Mouse (Mus musculus): ENCODE data around the gene Fam110a. TPM values are rescaled to one million over a fixed set of nuclear protein-coding genes. Genes with fewer than 3 reads are reported as not detected.
A peak's percentile ranks its signal among the peaks of the same experiment; 100 is the strongest.

The Fam110a gene
- polyA plus RNA-seq, 1 experiment from 2014 or later: 43.4 TPM

- Histone ChIP-seq H3K36me3 (ENCODE audit: control insufficient read depth, insufficient read depth, low read length) (no peaks in the 10 kb centered on the region), H3K4me3 (ENCODE audit: low read length) (no peak overlapping the region), H3K9ac (ENCODE audit: low read depth, low read length) (no peak overlapping the region), H3K27ac (ENCODE audit: low read depth, low read length) (no peak overlapping the region), H3K9me3 (ENCODE audit: control insufficient read depth, low read length) (no peaks in the 10 kb centered on the region), H3K27me3 (replicated peaks; ENCODE audit: control insufficient read depth, insufficient read depth, low read length) (no peaks in the 10 kb centered on the region), H3K4me1 (ENCODE audit: control insufficient read depth, insufficient read depth, low read depth, low read length) (no peaks in the 10 kb centered on the region; the same call in 1 of the 2 replicates), H3K4me2 (ENCODE audit: low read length) (no peak overlapping the region)
- no peak for ATAC-seq
- 61% methylated on average over 2 of the region's 2 CpGs for WGBS
Measured at GRCm38 (mm10) chr2:151988978-151989377, 9.0 kb upstream of the Fam110a start.

- WGBS: 86% methylated on average over 8 of the region's 8 CpGs
- H3K9ac ChIP-seq (ENCODE audit: low read depth, low read length): no peak overlapping the region
- no peak overlapping the region for H3K27ac ChIP-seq (ENCODE audit: low read depth, low read length)
- H3K36me3 ChIP-seq (ENCODE audit: control insufficient read depth, insufficient read depth, low read length): no peaks in the 10 kb centered on the region
- H3K9me3 ChIP-seq (ENCODE audit: control insufficient read depth, low read length): no peaks in the 10 kb centered on the region
- no peaks in the 10 kb centered on the region for H3K27me3 ChIP-seq (replicated peaks; ENCODE audit: control insufficient read depth, insufficient read depth, low read length)
- no peak overlapping the region for H3K4me3 ChIP-seq (ENCODE audit: low read length)
- H3K4me2 ChIP-seq (ENCODE audit: low read length): no peak overlapping the region
- no peak for ATAC-seq
- no peaks in the 10 kb centered on the region; the same call in 1 of the 2 replicates for H3K4me1 ChIP-seq (ENCODE audit: control insufficient read depth, insufficient read depth, low read depth, low read length)
Measured at GRCm38 (mm10) chr2:151986958-151987357, 6.9 kb upstream of the Fam110a start.

GRCm38 (mm10) chr2:151985426-151986172 lies 5.6 kb upstream of the Fam110a start:
- WGBS: 66% methylated on average over 7 of the region's 7 CpGs
- Histone ChIP-seq H3K4me3 (ENCODE audit: low read length) (no peak overlapping the region), H3K9me3 (ENCODE audit: control insufficient read depth, low read length) (no peaks in the 10 kb centered on the region), H3K9ac (ENCODE audit: low read depth, low read length) (no peak overlapping the region), H3K27ac (ENCODE audit: low read depth, low read length) (no peak overlapping the region), H3K4me2 (ENCODE audit: low read length) (no peak overlapping the region), H3K36me3 (ENCODE audit: control insufficient read depth, insufficient read depth, low read length) (no peaks in the 10 kb centered on the region), H3K4me1 (ENCODE audit: control insufficient read depth, insufficient read depth, low read depth, low read length) (peaks cover 2% of the 10 kb centered on the region), H3K27me3 (replicated peaks; ENCODE audit: control insufficient read depth, insufficient read depth, low read length) (no peaks in the 10 kb centered on the region)
- ATAC-seq: no peak

- no peak overlapping the region for H3K4me3 ChIP-seq (ENCODE audit: low read length)
- H3K27me3 ChIP-seq (replicated peaks; ENCODE audit: control insufficient read depth, insufficient read depth, low read length): no peaks in the 10 kb centered on the region
- no peaks in the 10 kb centered on the region for H3K9me3 ChIP-seq (ENCODE audit: control insufficient read depth, low read length)
- H3K27ac ChIP-seq (ENCODE audit: low read depth, low read length): no peak overlapping the region
- peaks cover 14% of the 10 kb centered on the region for H3K4me1 ChIP-seq (ENCODE audit: control insufficient read depth, insufficient read depth, low read depth, low read length)
- 65% methylated on average over 9 of the region's 9 CpGs for WGBS
- no peak overlapping the region for H3K4me2 ChIP-seq (ENCODE audit: low read length)
- no peak overlapping the region for H3K9ac ChIP-seq (ENCODE audit: low read depth, low read length)
- H3K36me3 ChIP-seq (ENCODE audit: control insufficient read depth, insufficient read depth, low read length): no peaks in the 10 kb centered on the region
- no peak for ATAC-seq
Measured at GRCm38 (mm10) chr2:151984019-151984418, 4.0 kb upstream of the Fam110a start.

GRCm38 (mm10) chr2:151982476-151982875 lies 2.5 kb upstream of the Fam110a start:
- H3K27ac ChIP-seq (ENCODE audit: low read depth, low read length): no peak overlapping the region
- no peak for ATAC-seq

GRCm38 (mm10) chr2:151981268-151981667 lies 1.2 kb upstream of the Fam110a start:
- Histone ChIP-seq H3K4me2 (ENCODE audit: low read length) (no peak overlapping the region), H3K9me3 (ENCODE audit: control insufficient read depth, low read length) (no peaks in the 10 kb centered on the region), H3K27ac (ENCODE audit: low read depth, low read length) (no peak overlapping the region), H3K9ac (ENCODE audit: low read depth, low read length) (no peak overlapping the region), H3K27me3 (replicated peaks; ENCODE audit: control insufficient read depth, insufficient read depth, low read length) (no peaks in the 10 kb centered on the region), H3K4me3 (ENCODE audit: low read length) (no peak overlapping the region), H3K36me3 (ENCODE audit: control insufficient read depth, insufficient read depth, low read length) (no peaks in the 10 kb centered on the region), H3K4me1 (ENCODE audit: control insufficient read depth, insufficient read depth, low read depth, low read length) (peaks cover 24% of the 10 kb centered on the region)
- WGBS: 73% methylated on average over 6 of the region's 6 CpGs
- ATAC-seq: no peak

More at GRCm38 (mm10) chr2:151982476-151982875, 2.5 kb upstream of the Fam110a start:
- H3K4me1 ChIP-seq (ENCODE audit: control insufficient read depth, insufficient read depth, low read depth, low read length): peaks cover 22% of the 10 kb centered on the region
- no peak overlapping the region for H3K4me3 ChIP-seq (ENCODE audit: low read length)
- no peaks in the 10 kb centered on the region for H3K36me3 ChIP-seq (ENCODE audit: control insufficient read depth, insufficient read depth, low read length)
- no peaks in the 10 kb centered on the region for H3K9me3 ChIP-seq (ENCODE audit: control insufficient read depth, low read length)
- no peak overlapping the region for H3K4me2 ChIP-seq (ENCODE audit: low read length)
- no peak overlapping the region for H3K9ac ChIP-seq (ENCODE audit: low read depth, low read length)
- H3K27me3 ChIP-seq (replicated peaks; ENCODE audit: control insufficient read depth, insufficient read depth, low read length): no peaks in the 10 kb centered on the region

- H3K9ac ChIP-seq (ENCODE audit: low read depth, low read length): peak overlapping the region; percentile 88
- H3K4me3 ChIP-seq (ENCODE audit: low read length): peak overlapping the region; percentile 78
- peak; percentile 68; the same call in 1 of the 2 replicates for ATAC-seq
- no peaks in the 10 kb centered on the region for H3K9me3 ChIP-seq (ENCODE audit: control insufficient read depth, low read length)
- no peaks in the 10 kb centered on the region for H3K27me3 ChIP-seq (replicated peaks; ENCODE audit: control insufficient read depth, insufficient read depth, low read length)
- no peaks in the 10 kb centered on the region for H3K36me3 ChIP-seq (ENCODE audit: control insufficient read depth, insufficient read depth, low read length)
- H3K27ac ChIP-seq (ENCODE audit: low read depth, low read length): peak overlapping the region; percentile 59; the same call in 1 of the 2 replicates
- H3K4me2 ChIP-seq (ENCODE audit: low read length): peak overlapping the region; percentile 88
- WGBS: 31% methylated on average over 3 of the region's 3 CpGs
- H3K4me1 ChIP-seq (ENCODE audit: control insufficient read depth, insufficient read depth, low read depth, low read length): peaks cover 26% of the 10 kb centered on the region
Measured at GRCm38 (mm10) chr2:151980355-151980693, 305 bp upstream of the Fam110a start.

- Histone ChIP-seq H3K27ac (ENCODE audit: low read depth, low read length) (no peak overlapping the region), H3K27me3 (replicated peaks; ENCODE audit: control insufficient read depth, insufficient read depth, low read length) (no peaks in the 10 kb centered on the region; the same call in 1 of the 2 replicates), H3K9ac (ENCODE audit: low read depth, low read length) (no peak overlapping the region), H3K36me3 (ENCODE audit: control insufficient read depth, insufficient read depth, low read length) (no peaks in the 10 kb centered on the region), H3K4me3 (ENCODE audit: low read length) (no peak overlapping the region), H3K4me2 (ENCODE audit: low read length) (no peak overlapping the region; the same call in 1 of the 2 replicates), H3K4me1 (ENCODE audit: control insufficient read depth, insufficient read depth, low read depth, low read length) (peaks cover 36% of the 10 kb centered on the region), H3K9me3 (ENCODE audit: control insufficient read depth, low read length) (no peaks in the 10 kb centered on the region)
- ATAC-seq: no peak
- 66% methylated on average over 6 of the region's 6 CpGs for WGBS
Measured at GRCm38 (mm10) chr2:151978494-151978893, 1.5 kb downstream of the Fam110a start.

- Histone ChIP-seq H3K9ac (ENCODE audit: low read depth, low read length) (no peak overlapping the region), H3K9me3 (ENCODE audit: control insufficient read depth, low read length) (no peaks in the 10 kb centered on the region), H3K27ac (ENCODE audit: low read depth, low read length) (peak overlapping the region; percentile 13; the same call in 1 of the 2 replicates), H3K4me1 (ENCODE audit: control insufficient read depth, insufficient read depth, low read depth, low read length) (peaks cover 41% of the 10 kb centered on the region), H3K4me2 (ENCODE audit: low read length) (no peak overlapping the region), H3K36me3 (ENCODE audit: control insufficient read depth, insufficient read depth, low read length) (no peaks in the 10 kb centered on the region), H3K4me3 (ENCODE audit: low read length) (no peak overlapping the region), H3K27me3 (replicated peaks; ENCODE audit: control insufficient read depth, insufficient read depth, low read length) (no peaks in the 10 kb centered on the region; the same call in 1 of the 2 replicates)
- ATAC-seq: no peak
- 79% methylated on average over 4 of the region's 4 CpGs for WGBS
Measured at GRCm38 (mm10) chr2:151977689-151978440, 2.2 kb downstream of the Fam110a start.

Measured in hindbrain, embryonic 16.5 days (tissue).